Mouse (Mus musculus) yolk sac, embryonic 10.5 days (tissue): ENCODE measurements around the gene Tspan5.

ENCODE experiments used
- DNase-seq: peaks from one replicate; pipeline ENCODE4 v3.0.0-alpha.2; 2017; ENCODE audit warnings: low spot score

The Tspan5 gene

DNA sequence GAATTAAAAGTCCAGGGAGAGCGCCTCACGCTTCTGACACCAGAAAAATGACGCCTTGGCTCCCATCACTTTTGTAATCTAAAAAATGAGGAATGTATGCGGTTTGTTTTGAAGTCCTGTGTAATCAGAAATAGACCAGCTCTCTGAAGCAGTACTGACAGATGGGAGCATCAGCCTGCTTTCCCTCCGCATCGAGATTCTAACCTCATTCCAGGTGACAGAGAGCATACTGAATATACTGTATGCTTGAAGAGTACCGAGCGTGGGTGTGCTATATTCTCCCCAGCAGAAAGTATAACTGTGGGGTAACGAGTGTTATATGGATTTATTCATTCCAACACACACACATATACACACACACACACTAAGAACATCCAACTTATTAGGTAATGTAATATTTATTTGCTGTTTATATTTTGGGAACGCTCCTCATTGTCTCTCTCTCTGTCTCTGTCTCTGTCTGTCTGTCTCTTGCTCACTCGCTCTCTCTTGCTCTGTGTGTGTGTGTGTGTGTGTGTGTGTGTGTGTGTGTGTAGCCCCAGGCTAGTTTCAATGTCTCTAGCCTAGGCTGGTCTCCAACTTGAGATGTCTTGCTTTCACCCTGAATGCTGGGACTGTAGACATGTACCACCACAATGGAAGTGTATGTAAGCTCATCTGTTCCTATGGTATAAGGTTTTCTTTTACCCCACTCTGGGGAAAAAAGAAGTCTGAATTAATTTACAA is 139.2 kb downstream of the Tspan5 start:
- no peak for DNase-seq

DNA sequence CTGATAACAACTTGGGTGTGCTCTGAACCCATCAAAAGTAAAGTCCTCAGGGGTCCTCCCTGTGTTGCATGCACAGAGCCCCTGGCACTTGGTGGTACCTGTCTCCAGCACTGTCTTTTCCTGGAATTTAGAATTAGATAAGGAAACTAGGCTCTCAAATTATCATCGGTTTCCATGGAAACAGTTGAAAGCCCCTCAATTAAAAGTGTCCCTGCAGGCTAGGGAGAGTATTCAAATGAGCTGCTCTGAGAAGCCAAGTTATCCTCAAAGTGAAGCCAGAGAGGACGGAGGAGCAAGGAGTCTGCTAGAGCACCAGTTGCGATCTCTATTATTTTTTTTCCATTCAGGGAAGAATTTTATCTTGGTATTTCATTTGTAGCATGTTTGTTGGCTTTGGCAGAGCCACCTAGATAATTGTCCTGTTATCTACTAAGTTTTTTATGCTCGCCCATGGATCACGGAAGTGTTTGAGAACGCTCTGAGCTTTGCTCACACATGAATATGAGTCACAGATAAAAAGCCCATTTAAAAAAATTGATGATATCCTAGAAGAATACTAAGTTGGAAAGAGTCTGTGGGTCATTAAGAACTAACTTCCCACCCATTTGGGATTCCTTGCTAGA is 139.8 kb downstream of the Tspan5 start:
- DNase-seq, result no peak

DNA sequence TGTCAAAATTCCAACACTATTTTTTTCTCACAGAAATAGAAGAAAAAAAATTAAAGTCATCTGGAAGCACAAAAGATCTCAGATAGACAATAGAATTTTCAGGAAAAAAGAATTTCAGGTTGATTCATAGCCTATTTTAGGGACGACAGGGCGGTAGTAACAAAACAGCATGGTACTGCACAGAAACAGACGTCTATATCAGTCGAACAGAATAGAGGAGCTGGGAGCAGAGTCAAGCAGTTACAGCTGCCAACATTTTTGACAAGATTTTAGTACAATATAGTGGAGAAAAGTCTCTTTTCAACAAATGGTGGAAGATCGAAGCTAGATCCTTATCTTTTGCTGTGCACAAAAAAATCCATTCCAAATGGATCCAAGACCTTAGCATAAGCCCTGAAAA is 144.1 kb downstream of the Tspan5 start:
- no peak for DNase-seq

DNA sequence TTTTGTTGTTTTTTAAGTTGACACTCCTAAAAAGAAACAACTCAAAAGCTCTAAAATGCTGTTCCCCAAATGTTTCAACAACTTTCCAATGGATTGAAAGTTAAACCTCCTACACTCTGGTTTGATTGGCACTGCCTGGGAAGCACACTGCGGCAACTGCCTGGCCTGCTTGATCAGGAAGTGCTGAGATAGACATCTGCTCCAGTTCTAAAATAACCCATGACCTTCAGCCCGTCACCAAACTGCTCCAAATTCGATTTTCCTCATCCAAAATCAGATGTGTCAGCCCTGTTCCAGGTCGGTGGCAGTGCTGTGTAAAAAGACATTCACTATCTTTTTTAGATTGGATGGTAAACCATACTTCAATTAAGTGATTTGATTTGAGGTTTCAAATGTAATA is 147.2 kb downstream of the Tspan5 start:
- DNase-seq, result no peak

DNA sequence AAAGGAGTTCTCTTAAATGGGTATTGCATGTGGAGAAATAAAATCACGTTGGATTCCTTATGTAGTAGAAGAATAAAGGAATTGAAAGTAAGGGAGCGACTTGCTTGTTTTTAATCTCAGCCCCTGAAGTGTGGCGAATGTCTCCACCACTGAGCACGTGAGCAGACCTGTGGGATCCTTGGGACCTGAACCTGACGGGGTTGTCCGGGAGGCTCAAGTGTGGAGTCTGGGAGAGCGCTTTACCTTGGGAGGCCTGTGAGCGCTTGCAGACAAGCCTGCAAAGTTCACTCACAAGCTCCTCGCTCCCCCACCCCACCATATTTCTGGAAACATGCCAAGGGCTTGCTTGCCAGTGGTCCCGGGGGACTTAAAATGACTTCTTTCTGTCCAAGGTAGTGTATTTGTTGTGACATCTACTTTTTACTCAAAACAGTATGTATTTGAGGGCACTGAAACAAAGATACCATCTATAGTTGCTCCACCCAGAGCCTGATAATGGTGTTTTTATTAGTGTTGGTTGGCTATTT is 147.8 kb downstream of the Tspan5 start:
- DNase-seq, result no peak

DNA sequence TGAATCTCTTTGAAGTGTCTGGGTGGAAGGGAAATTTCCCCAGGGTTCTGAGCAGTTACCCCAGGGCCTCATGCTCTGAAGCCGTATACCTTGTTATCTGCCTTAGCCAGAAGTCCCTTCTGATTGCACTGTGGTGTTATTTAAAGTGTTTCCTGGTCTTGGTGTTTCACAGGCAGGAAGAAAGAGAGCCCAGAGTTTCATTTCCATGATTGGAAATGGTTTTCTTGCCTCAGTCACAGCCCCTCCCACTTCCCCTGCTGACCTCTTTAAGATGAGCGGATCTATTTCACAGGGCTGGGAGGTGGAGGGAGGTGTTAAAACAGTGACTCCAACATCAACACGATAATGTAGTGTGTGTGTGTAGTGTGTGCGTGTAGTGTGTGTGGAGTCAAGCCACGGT is 151.5 kb downstream of the Tspan5 start:
- no peak for DNase-seq

DNA sequence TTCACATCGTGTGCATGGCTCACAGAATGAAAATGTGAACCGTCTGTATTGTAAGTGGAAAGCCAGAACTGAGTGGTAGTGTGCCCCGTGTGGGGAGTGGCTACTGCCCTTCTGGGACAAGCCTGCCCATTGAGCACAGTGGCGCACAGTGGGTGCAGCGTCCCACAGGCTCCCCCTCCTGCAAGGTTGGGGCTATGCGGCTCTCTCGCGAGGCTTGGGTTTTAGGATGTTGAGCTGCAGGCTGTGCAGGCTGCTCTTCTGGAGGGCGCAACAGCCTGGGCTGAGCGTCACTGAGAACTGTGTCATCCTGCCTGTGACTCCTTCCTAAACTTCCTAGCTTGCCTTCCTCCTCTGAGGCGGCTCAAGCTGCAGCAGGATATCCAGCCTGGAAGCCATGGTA is 155.5 kb downstream of the Tspan5 start:
- no peak for DNase-seq

DNA sequence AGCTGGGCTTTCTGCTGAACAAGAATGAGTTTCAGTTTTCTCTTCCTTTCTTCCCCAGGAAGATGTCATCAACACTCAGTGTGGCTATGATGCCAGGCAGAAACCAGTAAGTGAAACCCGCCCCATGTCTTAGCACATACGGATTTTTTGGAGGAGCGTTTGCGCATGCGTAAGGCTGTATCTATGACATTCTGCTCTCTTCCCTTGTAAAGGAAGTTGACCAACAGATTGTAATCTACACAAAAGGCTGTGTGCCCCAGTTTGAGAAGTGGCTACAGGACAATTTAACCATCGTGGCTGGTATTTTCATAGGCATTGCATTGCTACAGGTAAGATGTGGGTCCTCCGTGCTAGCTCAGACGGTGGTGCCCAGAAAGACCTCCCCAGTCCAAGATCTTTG is 156.1 kb downstream of the Tspan5 start:
- DNase-seq, result no peak

DNA sequence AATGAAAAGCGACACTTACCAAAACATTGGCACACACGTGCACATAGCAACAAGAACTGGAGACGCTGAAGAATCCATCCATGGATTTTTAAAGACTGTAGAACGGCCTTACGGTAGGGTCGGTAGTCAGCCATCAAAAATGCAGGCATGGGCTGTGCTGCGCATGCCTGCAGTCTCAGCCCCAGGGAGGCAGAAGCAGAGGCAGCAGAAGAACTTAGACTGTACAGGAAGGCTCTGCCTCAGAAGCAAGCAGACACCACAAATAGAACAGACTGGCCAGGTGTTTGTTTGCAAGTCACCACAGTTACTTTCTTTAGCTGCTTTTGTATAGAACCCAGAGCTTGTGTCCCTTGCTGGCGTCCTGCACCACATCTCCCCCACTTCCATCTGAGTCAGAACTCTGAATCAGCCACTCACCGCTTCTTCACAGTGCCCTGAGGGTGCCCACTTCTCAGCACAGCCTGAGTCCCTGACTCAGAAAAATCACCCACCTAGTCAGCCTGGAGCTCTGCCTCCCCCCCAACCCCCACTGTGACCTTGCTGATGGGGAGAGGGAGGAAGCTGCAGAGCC is 158.7 kb downstream of the Tspan5 start:
- no peak for DNase-seq

DNA sequence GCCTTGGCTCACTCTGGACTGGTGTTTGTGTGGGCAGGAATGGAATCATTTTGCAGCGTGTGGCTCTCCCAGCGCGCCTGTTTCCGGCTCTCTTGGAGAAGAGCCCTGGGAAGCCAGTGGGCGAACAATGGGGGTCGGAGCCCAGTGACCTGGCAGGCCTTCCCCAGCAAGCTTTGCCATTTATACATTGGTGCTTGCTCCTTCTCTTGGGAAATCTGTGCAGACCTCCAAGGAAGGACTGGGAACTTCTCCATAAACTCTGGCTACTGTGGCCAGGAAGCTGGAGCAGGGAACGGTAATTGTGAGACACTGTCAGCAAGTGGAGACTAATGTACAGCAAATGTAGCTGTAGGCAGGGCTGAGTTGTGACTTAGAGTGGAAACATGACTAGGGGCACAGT is 163.7 kb downstream of the Tspan5 start:
- no peak for DNase-seq

DNA sequence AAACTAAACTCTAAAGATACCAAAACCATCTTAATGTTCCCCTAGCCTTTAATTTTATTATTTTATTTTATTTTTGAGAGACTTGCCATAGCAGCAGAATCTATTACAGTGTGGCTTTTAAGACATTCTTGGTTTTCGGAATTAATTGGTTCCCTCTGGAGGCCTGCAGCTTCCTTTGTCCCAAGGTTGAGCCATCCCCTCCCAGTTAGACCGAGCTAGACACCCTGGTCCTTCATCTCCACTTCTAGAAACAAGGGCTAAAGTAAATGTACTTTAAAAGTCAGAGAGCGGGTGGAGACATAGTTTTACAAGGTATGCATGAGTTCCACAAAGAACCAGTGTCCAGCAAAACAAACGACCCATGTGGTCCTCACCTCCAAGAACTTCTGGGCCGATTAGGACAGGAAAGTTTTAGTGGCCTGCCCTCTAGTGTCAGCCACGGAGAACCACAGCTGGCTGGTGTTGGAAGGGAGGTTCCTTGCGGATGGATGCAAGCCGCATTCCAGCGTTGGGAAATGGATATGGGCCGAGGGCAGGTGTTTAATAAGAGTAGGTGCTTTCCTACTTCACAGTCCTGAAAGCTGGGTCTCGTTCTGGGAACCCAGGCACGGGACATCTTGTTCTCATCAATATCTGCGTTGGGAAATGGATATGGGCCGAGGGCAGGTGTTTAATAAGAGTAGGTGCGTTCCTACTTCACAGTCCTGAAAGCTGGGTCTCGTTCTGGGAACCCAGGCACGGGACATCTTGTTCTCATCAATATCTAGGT is 164.3 kb downstream of the Tspan5 start:
- DNase-seq, result peak; percentile 48

DNA sequence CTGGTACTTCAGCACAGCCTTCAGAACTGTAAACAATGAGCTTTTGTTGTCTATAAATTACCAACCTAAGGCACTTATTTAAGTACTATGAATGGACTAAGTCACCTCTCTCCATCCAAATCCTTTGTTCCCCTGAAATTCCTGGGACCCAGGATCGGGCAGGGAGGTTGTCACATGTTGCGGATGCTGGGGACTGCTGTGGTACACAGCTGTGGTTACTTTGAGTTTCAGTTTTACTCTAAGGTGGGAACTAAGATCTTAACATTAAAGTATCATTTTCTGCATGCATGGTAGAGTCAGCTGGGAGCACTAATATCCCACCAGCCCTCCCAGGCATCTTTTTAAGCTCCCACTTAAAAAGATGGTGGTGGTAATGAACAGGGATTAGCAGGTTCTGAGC is 167.3 kb downstream of the Tspan5 start:
- DNase-seq, result no peak

DNA sequence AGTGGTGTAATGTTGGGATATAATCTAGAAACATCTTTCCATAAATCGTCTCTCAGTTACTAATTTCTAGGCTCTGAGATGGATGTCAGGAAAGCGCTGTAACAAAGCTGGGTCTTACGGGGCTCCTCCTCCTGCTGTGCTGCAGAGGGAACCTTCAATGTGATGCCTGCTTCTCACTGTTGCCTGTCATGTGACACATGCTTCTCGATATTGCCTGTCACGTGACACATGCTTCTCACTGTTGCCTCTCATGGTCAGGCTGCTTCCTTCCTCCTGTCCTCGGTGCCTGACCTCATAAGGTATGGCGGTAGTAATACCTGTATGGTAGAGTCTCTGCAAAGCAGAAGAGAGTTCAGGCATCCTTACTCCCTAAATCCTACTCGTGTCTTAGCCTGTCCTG is 170.5 kb downstream of the Tspan5 start:
- DNase-seq, result no peak

DNA sequence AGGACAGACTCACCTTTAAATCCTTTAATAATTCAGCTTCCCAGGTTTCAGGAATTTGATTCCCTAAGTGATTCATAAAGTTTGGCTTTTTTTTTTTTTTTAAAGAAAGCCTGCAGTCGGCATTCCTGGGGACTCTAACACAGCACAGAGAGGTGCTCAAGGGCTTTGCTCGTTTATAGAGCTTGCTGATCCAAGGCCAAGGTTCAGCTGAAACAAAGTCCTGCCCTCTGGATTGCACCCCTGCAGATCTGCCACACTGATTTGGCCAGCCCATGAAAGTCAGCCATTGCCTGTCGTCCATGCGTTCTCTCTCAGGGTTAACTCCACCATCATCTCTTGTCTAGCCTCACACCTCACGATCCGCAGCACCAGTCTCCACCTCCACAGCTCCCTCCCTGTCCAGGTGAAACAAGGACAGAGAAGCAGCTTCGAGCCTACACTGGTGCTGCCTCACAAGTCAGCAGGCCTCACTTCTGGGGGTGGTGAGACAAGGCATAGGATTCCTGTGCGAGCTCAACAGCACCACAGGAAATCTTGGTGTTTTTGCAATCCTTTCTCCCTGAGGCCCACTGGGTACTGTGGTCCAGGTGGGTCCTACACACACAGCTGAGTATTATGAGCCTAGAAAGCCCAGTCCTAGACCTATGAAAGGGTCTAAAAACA is 172.8 kb downstream of the Tspan5 start:
- DNase-seq, result no peak

DNA sequence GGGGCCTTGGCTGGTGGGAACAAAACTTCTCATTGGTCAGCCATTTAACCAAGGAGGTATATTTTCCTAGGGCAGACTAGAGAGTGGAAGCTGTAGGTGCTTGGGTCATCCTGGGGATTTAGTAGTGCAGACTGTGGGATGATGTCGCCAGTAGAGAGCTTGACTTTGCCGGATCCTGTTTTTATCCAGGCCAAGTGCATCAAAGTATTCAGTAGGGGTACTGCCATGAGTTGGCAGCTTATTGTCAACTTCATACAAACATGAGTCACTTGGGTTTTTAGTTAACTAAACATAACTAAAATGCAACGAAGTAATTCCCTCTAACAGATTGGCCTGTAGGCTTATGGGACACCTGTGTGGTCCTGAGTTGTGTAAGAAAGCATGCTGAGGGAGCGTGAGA is 174.6 kb downstream of the Tspan5 start:
- DNase-seq, result no peak

DNA sequence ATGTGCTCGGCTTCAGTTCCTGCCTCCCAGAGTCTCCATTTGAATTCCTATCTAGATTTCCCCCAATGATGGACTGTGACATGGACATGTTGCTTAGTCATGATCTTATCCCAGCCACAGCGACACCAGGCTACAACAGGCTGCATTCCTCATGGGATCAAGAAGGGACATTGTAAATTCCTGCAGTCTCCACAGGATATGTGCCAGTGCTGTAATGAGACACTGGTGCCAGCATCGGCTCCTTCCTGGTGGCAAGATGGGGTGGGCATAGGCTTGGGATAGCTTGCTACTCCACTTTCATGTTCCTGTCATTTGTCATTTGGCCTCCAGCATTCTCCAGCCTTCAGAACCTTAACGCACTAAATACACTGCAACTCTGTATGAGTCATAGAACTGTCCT is 175.0 kb downstream of the Tspan5 start:
- DNase-seq, result no peak

DNA sequence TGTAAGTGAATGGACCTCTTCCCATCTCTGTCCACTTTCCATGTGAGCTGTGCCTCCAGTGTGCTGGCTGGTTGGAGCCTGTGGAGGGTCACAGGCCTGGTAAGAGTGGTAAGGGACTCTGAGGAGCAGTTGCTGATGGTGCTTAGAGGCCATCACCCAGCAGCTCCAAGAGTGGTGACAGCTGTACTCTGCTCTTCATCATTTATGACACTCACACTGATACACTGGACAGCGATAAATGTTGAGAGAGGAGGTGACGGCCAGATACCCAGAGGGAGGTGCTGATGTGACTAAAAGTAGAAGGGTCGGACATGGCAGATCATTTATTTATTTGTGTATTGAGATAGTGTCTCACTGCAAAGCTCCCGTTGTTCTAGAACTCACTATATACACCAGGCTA is 176.2 kb downstream of the Tspan5 start:
- no peak for DNase-seq

DNA sequence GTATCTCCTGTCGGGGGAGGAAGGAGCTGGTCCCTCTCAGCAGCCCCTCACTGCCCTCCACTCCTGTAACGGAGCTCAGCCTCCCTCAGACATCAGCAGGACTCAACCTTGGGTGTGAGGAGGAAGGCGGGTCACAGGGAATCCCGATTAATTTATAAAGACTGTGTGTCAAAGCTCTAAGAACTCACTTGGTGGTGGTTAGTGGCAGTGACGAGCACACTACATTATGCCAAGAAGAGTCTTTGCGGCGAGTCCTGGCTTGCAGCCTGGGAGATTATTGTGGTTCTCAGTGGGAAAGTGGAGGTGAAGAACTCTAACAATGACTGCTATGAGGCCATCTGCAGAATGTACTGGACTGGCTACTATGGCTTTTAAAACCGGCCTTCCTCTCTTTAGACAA is 184.2 kb downstream of the Tspan5 start:
- no peak for DNase-seq

DNA sequence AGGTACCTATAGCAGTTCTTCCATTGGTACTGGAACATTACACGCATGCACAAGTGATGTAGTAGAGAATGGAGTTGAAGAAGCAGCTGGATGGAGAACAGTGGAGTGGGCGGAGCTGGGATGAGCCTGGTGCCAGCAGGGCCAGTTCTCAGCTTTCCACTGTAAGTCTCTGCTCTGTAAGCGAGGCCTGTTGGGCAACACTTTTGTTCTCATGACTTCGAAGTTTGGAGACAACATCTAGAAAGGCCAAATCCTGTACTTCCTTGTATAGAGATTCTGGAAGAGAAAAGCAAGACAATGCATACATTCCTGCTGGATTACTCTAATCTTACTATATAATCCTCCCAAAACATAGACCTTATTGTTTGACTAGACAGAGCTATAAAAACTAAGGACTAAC is 185.4 kb downstream of the Tspan5 start:
- no peak for DNase-seq

DNA sequence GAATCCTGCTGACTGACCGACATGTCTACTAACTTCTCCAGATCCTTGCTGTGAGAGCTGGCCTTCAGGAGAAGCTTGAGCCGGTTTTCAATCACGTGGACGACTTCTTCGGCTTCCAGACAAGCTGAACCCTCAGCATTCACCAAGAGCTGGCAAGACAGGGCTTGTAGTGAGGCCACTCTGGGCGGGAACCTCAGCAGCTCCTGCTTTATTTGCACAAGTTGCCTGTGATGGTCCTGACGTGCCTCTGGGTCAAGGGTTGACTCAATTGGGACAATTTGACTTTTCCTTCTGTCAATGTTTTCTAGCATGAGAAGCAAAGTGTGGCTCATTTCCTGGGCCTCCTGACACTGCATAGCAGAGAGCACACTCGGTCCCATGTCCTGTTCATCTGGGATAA is 194.8 kb downstream of the Tspan5 start:
- peak; percentile 76 for DNase-seq

DNA sequence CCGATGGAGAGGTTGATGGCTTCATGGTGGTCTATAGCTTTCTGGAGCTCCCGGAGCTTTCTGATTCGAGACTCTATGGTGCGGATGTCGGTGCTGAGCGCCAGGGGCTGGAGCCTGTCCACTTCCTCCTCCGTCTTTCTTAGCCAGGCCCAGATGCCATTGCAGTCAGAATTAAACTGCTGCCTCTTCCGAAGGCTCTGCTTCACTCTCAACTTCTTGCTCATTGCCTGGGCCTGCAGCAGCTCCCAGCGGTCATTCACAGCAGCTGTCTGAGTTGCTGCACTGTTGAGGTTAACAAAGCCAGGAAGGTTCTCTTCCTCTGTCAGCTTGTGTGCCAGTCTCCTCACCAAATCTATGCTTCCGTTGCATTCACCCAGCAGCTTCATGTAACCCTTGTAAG is 195.2 kb downstream of the Tspan5 start:
- DNase-seq, result no peak

DNA sequence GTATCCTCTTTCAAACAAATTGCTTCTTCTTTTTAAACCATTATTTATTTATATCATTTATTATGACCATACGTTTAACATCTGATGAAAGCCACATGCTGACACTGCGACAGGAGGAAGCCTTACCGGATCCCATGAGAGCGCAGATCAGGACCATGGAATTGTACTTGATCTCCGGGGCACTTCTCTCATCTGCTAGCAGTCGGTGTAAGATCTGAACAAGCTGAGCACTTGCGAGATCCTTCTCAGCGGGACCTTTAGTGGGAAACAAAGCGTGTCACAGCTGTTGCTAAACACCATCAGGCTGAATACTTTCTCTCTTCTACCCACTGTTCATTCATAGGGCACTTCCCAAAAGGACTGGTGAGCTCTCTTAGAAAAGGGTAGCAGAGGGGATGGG is 199.6 kb downstream of the Tspan5 start:
- DNase-seq, result no peak
